Mouse (Mus musculus) T-cell, adult 66 days (primary cell): ENCODE measurements around the gene Srcap. TPM values are rescaled to one million over a fixed set of nuclear protein-coding genes. Genes with fewer than 3 reads are reported as not detected.

Experiments
- total RNA-seq, 2 experiments: library from RNA; stranded (reverse); gene quantifications; 3 replicates in 1 of 2; 4 replicates in 1 of 2; pipeline ENCODE4 v1.2.4; 2023

Gene Srcap
- total RNA-seq = 100 to 1,000 TPM; 216 to 217 TPM

GRCm38 (mm10) chr7:127511808-127512230 is at the start of gene Srcap:
Gene Srcap, plus strand, starts transcription at chr7:127511983.

GRCm38 (mm10) chr7:127478635-127479317 is 33.0 kb upstream of the Srcap start, which contains the start of gene Fbrs:
Gene Fbrs, plus strand, starts transcription at chr7:127479199.

GRCm38 (mm10) chr7:127519284-127519683 is 7.5 kb downstream of the Srcap start, which contains the start of gene Gm42715:
Gene Gm42715, plus strand, starts transcription at chr7:127519584.

GRCm38 (mm10) chr7:127561340-127561858 is 49.6 kb downstream of the Srcap start, which contains the start of gene Tmem265:
Gene Tmem265, plus strand, starts transcription at chr7:127561390.

GRCm38 (mm10) chr7:127572895-127573471 is 61.2 kb downstream of the Srcap start, which contains the start of gene Phkg2:
Gene Phkg2, plus strand, starts transcription at chr7:127573340.

GRCm38 (mm10) chr7:127588011-127588871 is 76.5 kb downstream of the Srcap start, which contains the start of the genes Ccdc189 and Rnf40:
Gene Ccdc189, minus strand, starts transcription at chr7:127588595.
Gene Rnf40, plus strand, starts transcription at chr7:127588767.

Other genes with a start within 250 kb of the Srcap start
- 10 to 100 TPM; 31.2 to 35.2 TPM for gene Sephs2, start 237.9 kb upstream of the Srcap start, total RNA-seq
- 100 to 1,000 TPM; 259 to 272 TPM for gene Itgal, start 215.7 kb upstream of the Srcap start, total RNA-seq
- gene Zfp768, start 166.4 kb upstream of the Srcap start, total RNA-seq = under 1 TPM; 0.47 to 0.50 TPM
- gene Zfp747, start 135.9 kb upstream of the Srcap start, total RNA-seq = 10 to 100 TPM; 21.0 to 21.1 TPM
- 1 to 10 TPM; 4.8 to 5.4 TPM for gene 9130019O22Rik, start 124.8 kb upstream of the Srcap start, total RNA-seq
- 10 to 100 TPM; 14.2 to 14.7 TPM for gene E430018J23Rik, start 118.4 kb upstream of the Srcap start, total RNA-seq
- gene Zfp764, start 105.2 kb upstream of the Srcap start, total RNA-seq = 10 to 100 TPM; 11.3 to 12.6 TPM
- gene Zfp688, start 89.9 kb upstream of the Srcap start, total RNA-seq = 10 to 100 TPM; 14.8 to 15.7 TPM
- 1 to 10 TPM; 7.9 to 8.9 TPM for gene Zfp689, start 62.8 kb upstream of the Srcap start, total RNA-seq
- gene Prr14, start 52.4 kb upstream of the Srcap start, total RNA-seq = 100 to 1,000 TPM; 132 to 142 TPM
- 100 to 1,000 TPM; 186 to 198 TPM for gene Fbrs, start 32.8 kb upstream of the Srcap start, total RNA-seq
- gene Gm42715, start 7.6 kb downstream of the Srcap start, total RNA-seq = 10 to 100 TPM; 46.2 to 57.0 TPM
- 10 to 100 TPM in 1 of 2 experiments, not detected in 1; 15.2 TPM for gene Tmem265, start 49.4 kb downstream of the Srcap start, total RNA-seq
- 100 to 1,000 TPM; 164 to 168 TPM for gene Phkg2, start 61.4 kb downstream of the Srcap start, total RNA-seq
- gene Ccdc189, start 76.6 kb downstream of the Srcap start, total RNA-seq = not detected
- 100 to 1,000 TPM; 139 to 146 TPM for gene Rnf40, start 76.8 kb downstream of the Srcap start, total RNA-seq
- gene Zfp629, start 103.8 kb downstream of the Srcap start, total RNA-seq = 1 to 10 TPM; 1.9 to 2.7 TPM
- gene Bcl7c, start 196.9 kb downstream of the Srcap start, total RNA-seq = 10 to 100 TPM; 32.3 to 36.4 TPM
- not detected for gene Ctf1, start 200.8 kb downstream of the Srcap start, total RNA-seq
- not detected for gene Ctf2, start 220.2 kb downstream of the Srcap start, total RNA-seq
- gene Fbxl19, start 232.6 kb downstream of the Srcap start, total RNA-seq = 10 to 100 TPM in 1 of 2 experiments, 1 to 10 TPM in 1; 6.8 to 11.5 TPM